Mouse (Mus musculus) gastrocnemius, adult 18-20 months (tissue): ENCODE data around the gene Ap5z1. TPM values are rescaled to one million over a fixed set of nuclear protein-coding genes. Genes with fewer than 3 reads are reported as not detected.

ENCODE experiments used
- DNase-seq: peaks from one replicate; pipeline ENCODE4 v3.0.0; 2021; ENCODE audit warnings: low spot score
- total RNA-seq, 2 experiments: library from RNA; stranded (reverse); gene quantifications; 2 replicates each; pipeline ENCODE4 v1.2.3; 2021

The Ap5z1 gene
- total RNA-seq, 2 experiments from 2014 or later, result 3.0 to 3.8 TPM

- DNase-seq, result no peak
These were observed 6.1 kb downstream of the Ap5z1 start for GRCm38 (mm10) chr5:142469796-142470195.

GRCm38 (mm10) chr5:142473696-142474095 is 10.0 kb downstream of the Ap5z1 start:
- DNase-seq, result no peak

GRCm38 (mm10) chr5:142475669-142476068 is 11.9 kb downstream of the Ap5z1 start:
- no peak for DNase-seq

- no peak for DNase-seq
These were observed 13.6 kb downstream of the Ap5z1 start for GRCm38 (mm10) chr5:142477346-142477745.

GRCm38 (mm10) chr5:142477866-142478615 is 14.3 kb downstream of the Ap5z1 start:
- no peak for DNase-seq

- DNase-seq, result peak; percentile 82
These were observed 15.2 kb downstream of the Ap5z1 start for GRCm38 (mm10) chr5:142478829-142479435.

- peak; percentile 32 for DNase-seq
These were observed 18.8 kb downstream of the Ap5z1 start for GRCm38 (mm10) chr5:142482512-142482911.

- DNase-seq, result no peak
These were observed 19.8 kb downstream of the Ap5z1 start for GRCm38 (mm10) chr5:142483581-142483980.

- DNase-seq, result no peak
These were observed 22.9 kb downstream of the Ap5z1 start for GRCm38 (mm10) chr5:142486654-142487053.

GRCm38 (mm10) chr5:142489955-142490707 is 26.4 kb downstream of the Ap5z1 start:
- no peak for DNase-seq

- DNase-seq, result no peak
These were observed 29.6 kb downstream of the Ap5z1 start for GRCm38 (mm10) chr5:142493307-142493706.

- DNase-seq, result no peak
These were observed 31.8 kb downstream of the Ap5z1 start for GRCm38 (mm10) chr5:142495321-142496096.

GRCm38 (mm10) chr5:142498964-142499363 is 35.2 kb downstream of the Ap5z1 start:
- peak; percentile 32 for DNase-seq

GRCm38 (mm10) chr5:142500918-142501317 is 37.2 kb downstream of the Ap5z1 start:
- DNase-seq, result no peak

GRCm38 (mm10) chr5:142502414-142502813 is 38.7 kb downstream of the Ap5z1 start:
- DNase-seq, result peak; percentile 80

GRCm38 (mm10) chr5:142504175-142504574 is 40.4 kb downstream of the Ap5z1 start:
- DNase-seq, result no peak

GRCm38 (mm10) chr5:142505695-142506423 is 42.1 kb downstream of the Ap5z1 start:
- no peak for DNase-seq

GRCm38 (mm10) chr5:142509141-142510060 is 45.7 kb downstream of the Ap5z1 start:
- no peak for DNase-seq

GRCm38 (mm10) chr5:142510061-142510414 is 46.3 kb downstream of the Ap5z1 start:
- DNase-seq, result no peak

GRCm38 (mm10) chr5:142512112-142512511 is 48.4 kb downstream of the Ap5z1 start:
- no peak for DNase-seq
